Mouse (Mus musculus): ENCODE measurements around the gene Lag3. TPM values are rescaled to one million over a fixed set of nuclear protein-coding genes. Genes with fewer than 3 reads are reported as not detected.
A peak's percentile ranks its signal among the peaks of the same experiment; 100 is the strongest.

Gene Lag3
- total RNA-seq, 4 experiments from 2014 or later: 0.31 TPM; not detected in 3

- no peak for DNase-seq (ENCODE audit: low spot score in 2 of 2)
Measured at GRCm38 (mm10) chr6:124920318-124921085, 9.0 kb upstream of the Lag3 start.

GRCm38 (mm10) chr6:124919695-124920317 lies 8.3 kb upstream of the Lag3 start, which contains the start of gene Ptms:
Ptms (minus strand) TSS chr6:124920103.
- peak; percentile 88 for DNase-seq (ENCODE audit: low spot score in 2 of 2)

- no peak for DNase-seq (ENCODE audit: low spot score in 2 of 2)
Measured at GRCm38 (mm10) chr6:124918890-124919627, 7.6 kb upstream of the Lag3 start.

GRCm38 (mm10) chr6:124918331-124918690 lies 6.8 kb upstream of the Lag3 start:
- DNase-seq (ENCODE audit: low spot score in 2 of 2): no peak

GRCm38 (mm10) chr6:124917518-124918330 lies 6.2 kb upstream of the Lag3 start:
- DNase-seq (ENCODE audit: low spot score in 2 of 2): peak; percentile 69 to 79

GRCm38 (mm10) chr6:124916695-124917517 lies 5.4 kb upstream of the Lag3 start:
- DNase-seq (ENCODE audit: low spot score in 2 of 2): peak; percentile 88

- DNase-seq (ENCODE audit: low spot score in 2 of 2): no peak
Measured at GRCm38 (mm10) chr6:124915942-124916694, 4.6 kb upstream of the Lag3 start.

GRCm38 (mm10) chr6:124915160-124915941 lies 3.8 kb upstream of the Lag3 start:
- no peak for DNase-seq (ENCODE audit: low spot score in 2 of 2)

- no peak for DNase-seq (ENCODE audit: low spot score in 2 of 2)
Measured at GRCm38 (mm10) chr6:124914511-124914910, 3.0 kb upstream of the Lag3 start.

GRCm38 (mm10) chr6:124913721-124914285 lies 2.3 kb upstream of the Lag3 start:
- no peak for DNase-seq (ENCODE audit: low spot score in 2 of 2)

- no peak for DNase-seq (ENCODE audit: low spot score in 2 of 2)
Measured at GRCm38 (mm10) chr6:124913214-124913613, 1.7 kb upstream of the Lag3 start.

- DNase-seq (ENCODE audit: low spot score in 2 of 2): no peak
Measured at GRCm38 (mm10) chr6:124910032-124910431, 1.5 kb downstream of the Lag3 start.

GRCm38 (mm10) chr6:124907767-124908166 lies 3.7 kb downstream of the Lag3 start:
- no peak for DNase-seq (ENCODE audit: low spot score in 2 of 2)

- DNase-seq (ENCODE audit: low spot score in 2 of 2): no peak
Measured at GRCm38 (mm10) chr6:124904991-124905860, 6.3 kb downstream of the Lag3 start.

- peak; percentile 59 to 64 for DNase-seq (ENCODE audit: low spot score in 2 of 2)
Measured at GRCm38 (mm10) chr6:124904161-124904981, 7.1 kb downstream of the Lag3 start.

GRCm38 (mm10) chr6:124903580-124904151 lies 7.8 kb downstream of the Lag3 start:
- peak; percentile 91 to 95 for DNase-seq (ENCODE audit: low spot score in 2 of 2)
